Mouse (Mus musculus) heart, embryonic 14.5 days (tissue): ENCODE results near the gene Hivep3. TPM values are rescaled to one million over a fixed set of nuclear protein-coding genes. Genes with fewer than 3 reads are reported as not detected.

Experiments
- ATAC-seq: fragments of 200-750 bp; cut with Nextera tagmentation; 2 replicates; pipeline ENCODE4 v1.8.0; 2017; ENCODE audit warnings: low read depth, moderate TSS enrichment; ENCODE audit not compliant: insufficient number of reproducible peaks, insufficient read depth, low FRiP score
- H3K27ac ChIP-seq, 2 experiments: fragments of 200-500 bp in 1 of 2; fragments of 300-500 bp in 1 of 2; sonication (generic) in 1 of 2; replicated peaks in 1 of 2; 2 replicates each; pipeline ENCODE4 v1.5.1; 2012 to 2014; ENCODE audit warnings: low read depth in 2 of 2, low read length in 2 of 2, control low read depth in 1 of 2, mild to moderate bottlenecking in 1 of 2, mixed read lengths in 1 of 2; ENCODE audit not compliant: control insufficient read depth in 1 of 2, insufficient read depth in 1 of 2
- H3K27me3 ChIP-seq: fragments of 300-500 bp; sonication (generic); 2 replicates; pipeline ENCODE4 v1.6.1; 2014; ENCODE audit warnings: mild to moderate bottlenecking, low read length, control low read depth; ENCODE audit not compliant: control insufficient read depth, insufficient read depth
- H3K36me3 ChIP-seq: fragments of 300-500 bp; sonication (generic); 2 replicates; pipeline ENCODE4 v1.6.1; 2014; ENCODE audit warnings: mild to moderate bottlenecking, control low read depth, low read length, mixed read lengths; ENCODE audit not compliant: control insufficient read depth, insufficient read depth
- H3K4me1 ChIP-seq, 2 experiments: fragments of 200-500 bp in 1 of 2; fragments of 300-500 bp in 1 of 2; sonication (generic) in 1 of 2; 2 replicates each; pipeline ENCODE4 v1.6.1; 2012 to 2014; ENCODE audit warnings: low read length in 2 of 2, control low read depth in 1 of 2, mixed read lengths in 1 of 2; ENCODE audit not compliant: control insufficient read depth in 2 of 2, insufficient read depth in 2 of 2
- H3K4me2 ChIP-seq: fragments of 300-500 bp; sonication (generic); 2 replicates; pipeline ENCODE4 v1.6.1; 2014; ENCODE audit warnings: mild to moderate bottlenecking, low read length
- H3K4me3 ChIP-seq, 2 experiments: fragments of 200-500 bp in 1 of 2; fragments of 300-500 bp in 1 of 2; sonication (generic) in 1 of 2; 2 replicates each; pipeline ENCODE4 v1.5.1; 2012 to 2014; ENCODE audit warnings: low read length in 2 of 2, mild to moderate bottlenecking in 2 of 2, control low read depth in 1 of 2, low read depth in 1 of 2, moderate library complexity in 1 of 2; ENCODE audit not compliant: control insufficient read depth in 1 of 2, insufficient read depth in 1 of 2
- H3K9ac ChIP-seq: fragments of 300-500 bp; sonication (generic); 2 replicates; pipeline ENCODE4 v1.6.1; 2014; ENCODE audit warnings: mild to moderate bottlenecking, low read length
- H3K9me3 ChIP-seq: fragments of 300-500 bp; sonication (generic); 2 replicates; pipeline ENCODE4 v1.6.1; 2016; ENCODE audit warnings: low read length, control low read depth; ENCODE audit not compliant: control insufficient read depth
- WGBS: fragments of 180-500 bp; shearing (Covaris S2); extraction: QIAGEN DNeasy Blood & Tissue Kit; methylation state at CpG from one replicate; pipeline ENCODE4 v1.1.7; 2014; 5-methylcytosine and 5-hydroxymethylcytosine counted together
- polyA plus RNA-seq: library from polyadenylated mRNA; unstranded; fragments of >200 nt; fragmentation: Nextera tagmentation; extraction: Ambion mirVana; gene quantifications from 2 replicates; pipeline ENCODE4 v1.2.1, GENCODE M21; 2014

Hivep3 gene
- polyA plus RNA-seq, 1 experiment from 2014 or later, result 6.8 TPM

GRCm38 (mm10) chr4:119946224-119946887 is 212.8 kb downstream of the Hivep3 start:
- no peak overlapping the region for H3K9ac ChIP-seq
- no peaks in the 10 kb centered on the region for H3K36me3 ChIP-seq
- no peak overlapping the region for H3K4me3 ChIP-seq
- H3K27ac ChIP-seq, result no peak overlapping the region
- H3K4me2 ChIP-seq, result no peak overlapping the region
- H3K4me1 ChIP-seq, result peaks cover 13 to 20% of the 10 kb centered on the region in 2 experiments
- ATAC-seq, result no peak
- no peaks in the 10 kb centered on the region for H3K27me3 ChIP-seq
- WGBS, result 73% methylated on average over 3 of the region's 3 CpGs
- H3K9me3 ChIP-seq, result peaks cover 7% of the 10 kb centered on the region

GRCm38 (mm10) chr4:119947232-119948162 is 213.9 kb downstream of the Hivep3 start:
- Histone ChIP-seq H3K4me2 (no peak overlapping the region), H3K9me3 (peaks cover 7% of the 10 kb centered on the region), H3K4me1 (peaks cover 13 to 20% of the 10 kb centered on the region in 2 experiments), H3K36me3 (no peaks in the 10 kb centered on the region), H3K4me3 (no peak overlapping the region), H3K27ac (no peak overlapping the region), H3K27me3 (no peaks in the 10 kb centered on the region), H3K9ac (no peak overlapping the region)
- no peak for ATAC-seq
- 82% methylated on average over 12 of the region's 12 CpGs for WGBS

DNA sequence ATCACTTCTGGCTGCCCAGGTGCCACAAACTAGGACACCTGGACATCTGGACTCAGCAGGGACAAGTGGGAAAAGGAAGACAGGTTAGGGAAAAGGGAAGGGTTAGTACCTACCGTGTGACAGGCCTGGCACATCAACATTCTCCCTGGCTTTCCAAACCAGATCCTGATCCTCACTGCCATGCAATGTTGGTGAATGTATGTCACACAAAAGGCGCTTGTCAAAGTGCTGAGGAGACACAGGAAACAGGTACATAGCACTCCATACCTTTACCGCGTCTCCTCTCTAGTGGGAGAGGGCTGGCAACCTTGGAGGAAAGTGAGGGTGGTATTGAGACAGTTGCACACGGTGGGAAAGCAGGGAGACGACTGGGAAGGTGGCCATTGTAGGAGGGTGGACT is 214.8 kb downstream of the Hivep3 start:
- peaks cover 7% of the 10 kb centered on the region for H3K9me3 ChIP-seq
- no peaks in the 10 kb centered on the region for H3K27me3 ChIP-seq
- peaks cover 13 to 20% of the 10 kb centered on the region in 2 experiments for H3K4me1 ChIP-seq
- peak overlapping the region in 1 of 2 experiments; percentile 71; a peak in 1 of 4 replicates for H3K27ac ChIP-seq
- WGBS, result 80% methylated on average over 6 of the region's 6 CpGs
- no peak overlapping the region for H3K4me2 ChIP-seq
- H3K36me3 ChIP-seq, result no peaks in the 10 kb centered on the region
- H3K4me3 ChIP-seq, result no peak overlapping the region
- no peak overlapping the region for H3K9ac ChIP-seq
- no peak for ATAC-seq

- Histone ChIP-seq H3K4me1 (peaks cover 13 to 20% of the 10 kb centered on the region in 2 experiments), H3K27ac (peak overlapping the region; percentile 53 to 71), H3K27me3 (no peaks in the 10 kb centered on the region), H3K36me3 (no peaks in the 10 kb centered on the region), H3K9ac (no peak overlapping the region), H3K4me2 (0 out of 2 replicates have a peak overlapping the region, but pooled peaks have one; percentile 1), H3K4me3 (no peak overlapping the region), H3K9me3 (peaks cover 7% of the 10 kb centered on the region)
- peak; percentile 51 for ATAC-seq
- WGBS, result 30% methylated on average over 12 of the region's 12 CpGs
These were observed 215.5 kb downstream of the Hivep3 start for GRCm38 (mm10) chr4:119948922-119949614.

GRCm38 (mm10) chr4:119950181-119950580 is 216.6 kb downstream of the Hivep3 start:
- Histone ChIP-seq H3K27me3 (no peaks in the 10 kb centered on the region), H3K4me1 (peaks cover 13 to 20% of the 10 kb centered on the region in 2 experiments), H3K9ac (no peak overlapping the region), H3K4me3 (no peak overlapping the region), H3K36me3 (no peaks in the 10 kb centered on the region), H3K27ac (no peak overlapping the region), H3K4me2 (no peak overlapping the region), H3K9me3 (peaks cover 5% of the 10 kb centered on the region)
- 80% methylated on average over 5 of the region's 5 CpGs for WGBS
- ATAC-seq, result no peak

DNA sequence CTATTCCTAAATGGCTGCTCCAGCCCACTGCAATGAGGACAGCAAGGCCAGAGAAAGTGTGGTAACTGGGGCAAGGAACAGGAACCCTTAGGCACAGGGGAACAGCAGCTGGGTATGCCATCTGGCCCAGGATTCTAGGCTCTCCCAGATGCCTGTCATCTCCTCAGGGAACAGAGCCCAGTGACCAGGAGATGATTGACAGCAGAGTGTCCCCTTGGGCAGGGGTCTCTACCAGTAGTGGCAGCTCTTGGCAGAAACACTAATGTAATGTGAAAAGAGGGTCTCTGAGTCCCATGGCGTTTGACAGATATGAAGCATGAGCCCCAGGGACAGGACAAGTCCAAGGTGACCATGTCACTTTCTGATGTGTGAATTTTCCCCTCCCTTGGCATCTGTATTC is 217.5 kb downstream of the Hivep3 start:
- no peak overlapping the region for H3K9ac ChIP-seq
- no peaks in the 10 kb centered on the region for H3K27me3 ChIP-seq
- peaks cover 13 to 21% of the 10 kb centered on the region in 2 experiments for H3K4me1 ChIP-seq
- H3K9me3 ChIP-seq, result no peaks in the 10 kb centered on the region
- no peak for ATAC-seq
- no peak overlapping the region for H3K4me3 ChIP-seq
- H3K27ac ChIP-seq, result no peak overlapping the region
- H3K36me3 ChIP-seq, result no peaks in the 10 kb centered on the region
- H3K4me2 ChIP-seq, result no peak overlapping the region
- WGBS, result 67% methylated on average over 1 of the region's 1 CpGs

DNA sequence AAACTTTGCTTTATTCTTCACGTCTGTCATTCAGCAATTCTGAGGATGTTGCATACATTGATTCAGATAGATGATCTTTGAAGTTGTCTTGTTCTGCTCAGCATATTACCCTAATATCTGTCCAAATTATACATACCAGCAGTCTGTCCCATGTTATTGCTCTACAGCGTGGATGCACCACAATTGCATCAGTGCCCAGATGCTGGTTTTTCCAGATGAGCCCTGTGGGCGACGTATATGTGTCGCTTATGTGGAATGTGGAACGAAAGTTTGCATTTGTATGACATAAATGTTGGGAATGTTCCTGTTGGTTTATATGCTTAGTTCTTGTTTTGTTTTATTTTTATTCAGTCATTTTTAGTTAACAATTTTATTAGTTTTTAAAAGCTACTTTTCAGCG is 221.4 kb downstream of the Hivep3 start:
- no peak overlapping the region for H3K4me3 ChIP-seq
- no peak overlapping the region for H3K27ac ChIP-seq
- WGBS, result 86% methylated on average over 7 of the region's 7 CpGs
- ATAC-seq, result no peak
- H3K4me1 ChIP-seq, result peaks cover 16 to 20% of the 10 kb centered on the region in 2 experiments
- no peaks in the 10 kb centered on the region for H3K36me3 ChIP-seq
- H3K4me2 ChIP-seq, result no peak overlapping the region
- no peak overlapping the region for H3K9ac ChIP-seq
- H3K9me3 ChIP-seq, result no peaks in the 10 kb centered on the region
- no peaks in the 10 kb centered on the region for H3K27me3 ChIP-seq
